Comparison of ENCODE assay signal across 9 mouse cellular contexts in the genomic region with DNA sequence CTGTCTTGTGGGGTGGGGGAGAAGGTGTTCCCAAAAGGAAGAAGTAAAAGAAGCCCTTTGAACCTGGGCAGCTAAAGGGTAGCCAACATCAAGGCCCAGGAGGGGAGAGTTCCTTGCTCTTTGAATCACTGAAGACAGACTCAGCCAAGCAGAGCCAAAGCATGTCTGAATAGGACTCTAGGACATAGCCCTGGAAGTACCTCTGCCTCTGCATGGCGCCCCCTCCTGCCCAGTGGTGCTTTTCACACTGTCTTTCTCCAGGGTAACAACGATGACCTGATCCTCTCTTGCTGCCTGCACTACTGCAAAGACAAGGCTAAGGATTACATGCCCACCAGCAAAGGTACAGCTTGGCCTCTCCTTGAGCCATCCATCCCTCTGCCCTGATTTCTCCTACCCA. TPM values are rescaled to one million over a fixed set of nuclear protein-coding genes. Genes with fewer than 3 reads are reported as not detected.
DNase-seq lines count a peak whose midpoint lies in the region; ATAC-seq and TF ChIP-seq lines count a peak whose summit lies in the region.
"Had no signal": no experiment of that assay in that cellular context is flagged by ENCODE, and none has a peak within 500 bp of the region (broad histone marks: within the 10 kb centered on the region; RNA-seq: fewer than 3 reads in every experiment).

No protein-coding gene starts in this region.

- 0 out of 2 replicates have a peak overlapping the region, but pooled peaks have one; percentile 7 for H3K27ac ChIP-seq in heart, embryonic 16.5 days (ENCODE audit: low read length)
- no peak overlapping the region for H3K27ac ChIP-seq in heart, embryonic 12.5 days (ENCODE audit: poor library complexity, severe bottlenecking)
- no peak overlapping the region for H3K27ac ChIP-seq in ES-E14 (ENCODE audit: insufficient read depth, low read depth, low read length, poor library complexity, severe bottlenecking)
- H3K27ac ChIP-seq: liver, embryonic 15.5 days had no signal

- intact Hi-C loops in heart, postnatal 10 days (cut with DNase I) = no loop called here

- peaks cover 13% of the 10 kb centered on the region; the same call in 1 of the 2 replicates for H3K36me3 ChIP-seq in heart, embryonic 16.5 days (ENCODE audit: control insufficient read depth, insufficient read depth)
- H3K36me3 ChIP-seq in heart, embryonic 12.5 days = peaks cover 30% of the 10 kb centered on the region
- H3K36me3 ChIP-seq in ES-E14 (ENCODE audit: control insufficient read depth, insufficient read depth, low read length, poor library complexity, severe bottlenecking) = no peaks in the 10 kb centered on the region; the same call in 1 of the 2 replicates

- 51% methylated on average over 2 of the region's 2 CpGs for WGBS in heart, embryonic 16.5 days
- 47% methylated on average over 2 of the region's 2 CpGs for WGBS in heart, embryonic 12.5 days

- no peak for DNase-seq in ES-E14 (ENCODE audit: low read depth, low spot score)
- peak; percentile 73 to 76 for DNase-seq in heart, postnatal 10 days
- DNase-seq in lung, postnatal 10 days = peak; percentile 80
- DNase-seq in cerebellum, adult 11-12 months = no peak
- DNase-seq in urinary bladder, postnatal 25 days (ENCODE audit: low spot score) = no peak
- DNase-seq in right cerebral cortex, postnatal 25 days = no peak

- no peaks in the 10 kb centered on the region for H3K9me3 ChIP-seq in heart, embryonic 16.5 days (replicated peaks; ENCODE audit: control insufficient read depth, low read length)
- no peaks in the 10 kb centered on the region for H3K9me3 ChIP-seq in heart, embryonic 12.5 days (replicated peaks)
- H3K9me3 ChIP-seq in ES-E14 (ENCODE audit: control insufficient read depth, insufficient read depth, low read depth, low read length) = no peaks in the 10 kb centered on the region
- H3K9me3 ChIP-seq: liver, embryonic 15.5 days had no signal

- H3K9ac ChIP-seq in heart, embryonic 16.5 days (ENCODE audit: low read length) = no peak overlapping the region
- H3K9ac ChIP-seq in heart, embryonic 12.5 days = no peak overlapping the region
- no peak overlapping the region for H3K9ac ChIP-seq in ES-E14 (ENCODE audit: insufficient read depth, low read depth, low read length, poor library complexity, severe bottlenecking)
- H3K9ac ChIP-seq: liver, embryonic 15.5 days had no signal

- no peak for ATAC-seq in heart, embryonic 16.5 days (replicated peaks; ENCODE audit: extremely low read depth, insufficient read depth, low FRiP score)
- no peak for ATAC-seq in heart, embryonic 12.5 days (ENCODE audit: insufficient number of reproducible peaks, low FRiP score)

- 0 out of 2 replicates have a peak, but pooled peaks cover under 1% of the 10 kb centered on the region for H3K27me3 ChIP-seq in heart, embryonic 16.5 days (ENCODE audit: control insufficient read depth, insufficient read depth, low read length)
- peaks cover 18% of the 10 kb centered on the region for H3K27me3 ChIP-seq in heart, embryonic 12.5 days (replicated peaks)

- in situ Hi-C loops in ES-E14 (cut with MboI; ENCODE audit: low sequenced_read_pairs in 2 of 2, unreplicated experiment in 2 of 2) = no loop called here

- peaks cover 27% of the 10 kb centered on the region for H3K4me1 ChIP-seq in heart, embryonic 16.5 days (ENCODE audit: control insufficient read depth, insufficient read depth, low read length)
- H3K4me1 ChIP-seq in heart, embryonic 12.5 days (replicated peaks) = peaks cover 37% of the 10 kb centered on the region
- H3K4me1 ChIP-seq in ES-E14 (ENCODE audit: control insufficient read depth in 2 of 2, insufficient read depth in 2 of 2, low read length in 2 of 2, poor library complexity in 1 of 2) = no peaks in the 10 kb centered on the region

- no peak overlapping the region for H3K4me3 ChIP-seq in heart, embryonic 16.5 days (ENCODE audit: low read length)
- H3K4me3 ChIP-seq in heart, embryonic 12.5 days = no peak overlapping the region
- no peak overlapping the region for H3K4me3 ChIP-seq in ES-E14 (ENCODE audit: insufficient read depth in 1 of 2, low read depth in 1 of 2, low read length in 2 of 2, poor library complexity in 1 of 2, severe bottlenecking in 1 of 2)
- H3K4me3 ChIP-seq: liver, embryonic 15.5 days had no signal

- no peak overlapping the region for H3K4me2 ChIP-seq in heart, embryonic 16.5 days (ENCODE audit: low read depth, low read length)
- no peak overlapping the region for H3K4me2 ChIP-seq in heart, embryonic 12.5 days
- H3K4me2 ChIP-seq: liver, embryonic 15.5 days had no signal

TF ChIP-seq in ES-E14, 5 proteins besides CTCF, POLR2A, EP300 and RAD21:
- TF ChIP-seq ZC3H11A (IDR thresholded peaks at IDR 0.05; ENCODE audit: borderline replicate concordance, low read depth, low read length) (peak; percentile 4; the same call in 1 of the 2 replicates), HCFC1 (IDR thresholded peaks at IDR 0.05; ENCODE audit: borderline replicate concordance, insufficient read depth, low read length) (no peak)

RNA-seq across cellular contexts. Expression of a gene that starts 9.8 kb away (rescaled TPM):
- polyA plus RNA-seq in heart, embryonic 16.5 days (2015; fragmentation: Nextera tagmentation; extraction: Ambion mirVana) = 7.1 and 9.8 TPM in 2 replicates
- polyA plus RNA-seq in heart, embryonic 12.5 days (2016; fragmentation: Nextera tagmentation; extraction: Ambion mirVana) = 13.3 and 13.8 TPM in 2 replicates
- 1.4 and 2.1 TPM in 2 replicates for total RNA-seq in ES-E14 (2012; rRNA removed)
- total RNA-seq in heart, postnatal 10 days (2021) = 10 to 100 TPM; 36.3 to 48.5 TPM

RNA-seq across cellular contexts. Expression of a gene that starts 19.1 kb away (rescaled TPM):
- 18.4 and 18.7 TPM in 2 replicates for polyA plus RNA-seq in heart, embryonic 16.5 days (2015; fragmentation: Nextera tagmentation; extraction: Ambion mirVana)
- 19.4 and 20.5 TPM in 2 replicates for polyA plus RNA-seq in heart, embryonic 12.5 days (2016; fragmentation: Nextera tagmentation; extraction: Ambion mirVana)
- total RNA-seq in ES-E14 (2012; rRNA removed) = 11.7 and 14.8 TPM in 2 replicates
- 1 to 10 TPM; 7.8 to 9.5 TPM for total RNA-seq in heart, postnatal 10 days (2021)

RNA-seq across cellular contexts. Expression of a gene that starts 31.5 kb away (rescaled TPM):
- polyA plus RNA-seq in heart, embryonic 16.5 days (2015; fragmentation: Nextera tagmentation; extraction: Ambion mirVana) = 19.7 and 21.0 TPM in 2 replicates
- 23.3 and 23.5 TPM in 2 replicates for polyA plus RNA-seq in heart, embryonic 12.5 days (2016; fragmentation: Nextera tagmentation; extraction: Ambion mirVana)
- total RNA-seq in ES-E14 (2012; rRNA removed) = 32.8 and 43.6 TPM in 2 replicates
- total RNA-seq in heart, postnatal 10 days (2021) = 10 to 100 TPM; 13.9 to 15.6 TPM

RNA-seq across cellular contexts. Expression of a gene that starts 34.0 kb away (rescaled TPM):
- polyA plus RNA-seq in heart, embryonic 16.5 days (2015; fragmentation: Nextera tagmentation; extraction: Ambion mirVana) = 12.4 and 13.1 TPM in 2 replicates
- 16.3 and 16.8 TPM in 2 replicates for polyA plus RNA-seq in heart, embryonic 12.5 days (2016; fragmentation: Nextera tagmentation; extraction: Ambion mirVana)
- total RNA-seq in ES-E14 (2012; rRNA removed) = 1.0 and 1.1 TPM in 2 replicates
- 10 to 100 TPM; 13.9 to 21.4 TPM for total RNA-seq in heart, postnatal 10 days (2021)

Comparison
In these comparisons a context has a peak if more than half of its experiments do, and no peak if none do; other contexts are left out.
1. DNase-seq: peak in heart, postnatal 10 days (2 of 2) and lung, postnatal 10 days (single experiment); none in ES-E14 (single experiment), cerebellum, adult 11-12 months (single experiment), urinary bladder, postnatal 25 days (single experiment) and right cerebral cortex, postnatal 25 days (single experiment).
2. RNA of a gene that starts 9.8 kb away (total RNA-seq): 36.3 to 48.5 TPM in heart, postnatal 10 days; 1.4 to 2.1 TPM in ES-E14; every median in the first group is over 10 times any median in the second.